Mouse (Mus musculus) heart, adult 2 months (tissue): ENCODE data around the gene Sec14l1.

ENCODE experiments used
- CTCF ChIP-seq: fragments of 200-600 bp; IDR thresholded peaks from 2 replicates; pipeline ENCODE4 v1.8.1; 2022; ENCODE audit warnings: antibody characterized with exemption, mild to moderate bottlenecking, moderate library complexity
- EP300 ChIP-seq: fragments of 200-500 bp; IDR thresholded peaks from 2 replicates; pipeline ENCODE4 v1.6.1; 2011; ENCODE audit warnings: low read depth, low read length, control low read depth; ENCODE audit not compliant: insufficient read depth

DNA sequence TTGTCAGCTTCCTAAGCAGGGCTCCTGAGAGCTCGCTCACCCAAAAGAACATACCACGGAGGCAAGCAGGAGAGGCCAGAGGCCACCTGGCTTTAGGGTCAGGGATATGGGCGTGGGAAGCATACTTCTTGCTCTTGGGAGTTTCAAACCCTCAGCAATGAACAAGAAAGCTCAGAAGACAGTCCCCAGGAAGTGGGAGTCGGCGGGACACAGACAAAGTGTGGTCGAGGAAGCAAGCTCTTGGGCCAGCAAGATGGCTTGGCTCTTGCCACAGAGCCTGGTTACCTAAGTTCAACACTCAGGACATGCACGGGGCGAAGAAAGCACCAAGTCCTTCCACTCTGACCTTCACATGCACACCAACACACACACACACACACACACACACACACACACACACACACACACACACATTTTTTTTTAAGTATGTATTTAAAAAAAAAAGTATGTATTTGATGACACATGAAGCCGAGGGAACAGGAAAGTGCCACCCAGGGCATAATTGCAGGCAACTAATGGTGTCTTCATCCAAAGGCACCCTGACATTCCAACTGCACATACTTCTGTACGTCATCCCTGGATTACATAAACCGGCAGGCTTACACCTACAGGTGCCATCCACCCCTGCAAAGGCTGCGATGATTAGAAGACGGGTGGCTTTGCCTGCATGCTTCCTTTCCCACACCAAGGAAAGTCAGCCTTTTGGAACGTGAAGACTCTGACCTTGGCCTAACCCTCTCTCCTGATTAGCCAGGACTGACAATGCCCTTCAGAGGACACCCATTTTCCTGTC is 12.8 kb upstream of the Sec14l1 start:
- TF ChIP-seq CTCF (no peak), EP300 (0 out of 2 replicates have a peak, but pooled peaks have one; percentile 2)
